Mouse (Mus musculus): ENCODE results near the gene Creld2. TPM values are rescaled to one million over a fixed set of nuclear protein-coding genes. Genes with fewer than 3 reads are reported as not detected.

Gene Creld2
- total RNA-seq, 2 experiments from 2014 or later: 29.7 to 30.6 TPM

GRCm38 (mm10) chr15:88851507-88852149 lies 32.2 kb downstream of the Creld2 start:
- no peak for DNase-seq (ENCODE audit: low spot score in 2 of 2)

- no peak for DNase-seq (ENCODE audit: low spot score in 2 of 2)
Measured at GRCm38 (mm10) chr15:88853106-88853505, 33.7 kb downstream of the Creld2 start.

- no peak for DNase-seq (ENCODE audit: low spot score in 2 of 2)
Measured at GRCm38 (mm10) chr15:88854119-88854968, 34.9 kb downstream of the Creld2 start.

DNA sequence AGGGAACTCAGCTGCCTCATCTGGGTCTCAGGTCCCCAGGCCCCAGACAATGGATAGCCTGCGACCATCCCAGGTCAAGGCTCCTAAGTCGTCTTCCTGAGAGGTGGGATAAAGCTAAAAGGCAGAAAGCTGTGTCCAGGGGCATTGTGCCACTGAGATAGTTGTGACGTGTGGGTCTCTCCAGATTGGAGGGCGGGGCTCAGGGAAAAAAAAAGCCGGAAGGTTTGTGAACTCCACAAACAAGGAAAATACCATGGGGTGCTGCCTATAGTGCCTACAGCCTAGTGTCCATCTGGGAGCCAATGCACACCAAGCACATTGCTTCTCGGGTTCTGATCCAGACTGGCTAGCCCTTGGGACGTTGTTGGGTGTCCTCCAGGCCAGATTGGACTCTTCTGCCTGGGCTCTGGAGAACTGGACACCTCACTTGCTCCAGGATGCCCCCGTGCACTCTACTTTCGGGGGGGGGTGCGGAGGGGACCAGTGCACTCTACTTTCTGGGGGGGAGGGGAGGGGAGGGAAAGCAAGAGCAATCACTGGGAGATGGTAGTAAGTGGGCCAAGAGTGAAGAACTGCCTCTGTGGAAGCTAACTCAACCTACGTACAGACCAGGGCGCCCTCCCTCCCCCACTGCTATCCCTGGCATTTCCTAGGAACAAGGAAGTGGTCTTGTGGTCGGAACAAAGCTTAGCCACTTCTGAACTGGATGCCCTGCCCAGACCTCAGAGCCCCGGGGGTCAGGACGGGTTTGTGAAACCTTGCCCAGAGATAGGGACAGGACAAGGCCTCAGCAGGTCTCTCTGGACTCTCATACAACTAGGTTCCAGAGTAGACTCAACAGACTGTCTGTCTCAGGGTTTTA lies 35.8 kb downstream of the Creld2 start:
- no peak for DNase-seq (ENCODE audit: low spot score in 2 of 2)

DNA sequence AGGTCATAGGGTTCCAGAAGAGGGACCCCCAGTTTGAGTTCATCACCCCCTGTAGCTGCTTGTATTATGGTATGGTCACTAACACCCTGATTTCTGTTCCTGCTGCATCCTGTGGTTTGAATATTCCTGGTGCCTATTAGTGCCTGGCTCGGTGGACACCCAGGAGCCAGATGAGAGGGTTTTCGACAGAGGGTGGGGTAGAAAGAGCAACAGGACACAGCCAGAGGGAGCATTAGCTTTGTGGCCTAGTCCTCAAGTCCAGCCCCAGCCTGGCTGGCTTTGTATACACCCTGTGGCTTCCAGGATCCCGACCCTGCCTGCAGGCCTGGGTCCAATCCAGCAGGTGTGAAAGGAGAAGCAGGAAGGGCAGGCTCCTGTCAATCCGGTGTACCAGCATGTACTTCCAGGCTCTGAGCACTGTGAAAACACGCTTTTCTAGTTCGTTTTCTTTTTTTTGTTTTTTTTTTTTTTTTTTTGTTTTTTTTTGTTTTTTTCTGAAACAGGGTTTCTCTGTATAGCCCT lies 36.5 kb downstream of the Creld2 start:
- DNase-seq (ENCODE audit: low spot score in 2 of 2): no peak

- DNase-seq (ENCODE audit: low spot score in 2 of 2): no peak
Measured at GRCm38 (mm10) chr15:88856613-88857012, 37.2 kb downstream of the Creld2 start.

GRCm38 (mm10) chr15:88857361-88857760 lies 37.9 kb downstream of the Creld2 start:
- DNase-seq (ENCODE audit: low spot score in 2 of 2): no peak

GRCm38 (mm10) chr15:88858141-88858541 lies 38.7 kb downstream of the Creld2 start:
- no peak for DNase-seq (ENCODE audit: low spot score in 2 of 2)

DNA sequence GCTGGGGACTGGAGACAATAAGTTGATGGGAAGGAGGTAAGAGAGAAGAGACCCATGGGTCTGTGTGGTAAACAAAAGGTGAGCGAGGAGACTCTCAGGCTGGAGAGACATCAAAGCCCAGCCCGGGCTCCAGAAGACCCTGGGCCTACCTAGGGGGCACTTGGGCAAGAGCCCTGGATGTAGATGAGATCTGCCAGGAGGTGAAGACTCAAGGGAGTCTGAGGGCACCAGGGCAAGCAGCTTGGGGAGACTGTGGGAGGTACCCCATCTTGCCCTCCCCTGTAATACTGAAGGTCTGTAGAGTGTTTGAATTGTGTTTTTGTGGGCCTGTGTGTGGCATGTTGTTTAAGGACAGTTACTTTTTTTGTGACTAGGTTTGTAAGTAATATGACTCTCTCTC lies 39.3 kb downstream of the Creld2 start:
- no peak for DNase-seq (ENCODE audit: low spot score in 2 of 2)

DNA sequence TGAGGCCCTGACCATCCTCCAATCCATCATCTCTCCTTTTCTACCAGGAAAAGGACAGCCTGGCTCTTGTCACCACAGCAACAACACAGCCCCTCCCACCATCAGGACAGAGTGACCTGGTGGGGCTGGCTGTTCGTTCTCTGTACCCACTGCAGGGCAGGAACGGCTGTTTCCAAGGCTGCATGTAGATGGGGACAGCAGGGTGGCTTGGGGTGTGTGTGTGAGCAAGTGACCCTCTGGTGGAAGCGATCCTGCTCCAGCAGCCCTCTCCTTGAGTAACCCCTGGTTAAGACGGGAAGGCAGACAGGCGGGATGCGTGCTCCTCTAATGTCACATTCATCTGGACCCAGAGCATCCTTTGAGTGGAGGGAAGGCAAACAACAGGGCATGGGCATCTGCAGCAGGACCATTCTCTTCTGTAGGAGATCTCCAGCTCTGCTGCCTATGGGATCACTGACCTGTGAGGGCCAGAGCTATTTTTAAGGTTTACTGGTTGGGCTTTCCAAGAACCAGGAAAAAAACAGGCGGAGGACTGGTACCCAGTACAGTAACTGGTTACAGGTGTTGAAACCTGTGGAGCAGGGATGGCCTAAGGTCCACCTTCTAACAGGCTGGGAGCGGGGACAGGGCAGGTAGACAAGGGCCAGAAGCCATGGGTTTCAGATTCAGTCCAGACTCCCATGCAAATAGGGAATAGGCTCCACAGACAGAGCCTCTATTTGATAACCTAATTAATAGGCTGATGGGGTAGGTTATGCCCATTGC lies 39.9 kb downstream of the Creld2 start:
- no peak for DNase-seq (ENCODE audit: low spot score in 2 of 2)

GRCm38 (mm10) chr15:88860781-88861180 lies 41.3 kb downstream of the Creld2 start:
- no peak for DNase-seq (ENCODE audit: low spot score in 2 of 2)

GRCm38 (mm10) chr15:88861772-88862622 lies 42.6 kb downstream of the Creld2 start, which contains the start of gene Pim3:
Gene Pim3, plus strand, starts transcription at chr15:88862186.
- peak; percentile 96 to 99 for DNase-seq (ENCODE audit: low spot score in 2 of 2)

GRCm38 (mm10) chr15:88862881-88863694 lies 43.6 kb downstream of the Creld2 start:
- peak in 1 of 2 experiments; percentile 66 for DNase-seq (ENCODE audit: low spot score in 2 of 2)

GRCm38 (mm10) chr15:88863695-88864231 lies 44.3 kb downstream of the Creld2 start:
- peak; percentile 84 to 94 for DNase-seq (ENCODE audit: low spot score in 2 of 2)

- DNase-seq (ENCODE audit: low spot score in 2 of 2): no peak
Measured at GRCm38 (mm10) chr15:88864270-88865030, 45.0 kb downstream of the Creld2 start.

DNA sequence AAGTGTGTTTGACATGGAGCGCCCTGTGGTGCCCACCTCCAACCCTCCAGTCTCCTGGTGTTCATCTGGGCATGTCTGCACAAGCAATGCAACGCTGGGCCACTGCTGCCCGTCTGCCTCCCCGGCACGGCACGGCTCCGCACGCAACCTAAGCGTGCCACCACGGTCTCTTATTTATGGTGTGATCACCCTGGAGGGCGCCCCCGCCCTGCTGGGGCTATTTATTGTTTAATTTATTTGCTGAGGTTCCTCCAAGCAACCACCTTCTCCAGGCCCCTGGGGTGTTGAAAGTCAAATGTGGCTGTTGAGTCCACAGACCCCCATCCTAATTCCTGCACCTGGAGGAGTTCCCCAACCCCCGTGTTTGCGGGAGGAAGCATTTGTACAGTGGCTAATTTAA lies 45.6 kb downstream of the Creld2 start:
- DNase-seq (ENCODE audit: low spot score in 2 of 2): no peak

DNA sequence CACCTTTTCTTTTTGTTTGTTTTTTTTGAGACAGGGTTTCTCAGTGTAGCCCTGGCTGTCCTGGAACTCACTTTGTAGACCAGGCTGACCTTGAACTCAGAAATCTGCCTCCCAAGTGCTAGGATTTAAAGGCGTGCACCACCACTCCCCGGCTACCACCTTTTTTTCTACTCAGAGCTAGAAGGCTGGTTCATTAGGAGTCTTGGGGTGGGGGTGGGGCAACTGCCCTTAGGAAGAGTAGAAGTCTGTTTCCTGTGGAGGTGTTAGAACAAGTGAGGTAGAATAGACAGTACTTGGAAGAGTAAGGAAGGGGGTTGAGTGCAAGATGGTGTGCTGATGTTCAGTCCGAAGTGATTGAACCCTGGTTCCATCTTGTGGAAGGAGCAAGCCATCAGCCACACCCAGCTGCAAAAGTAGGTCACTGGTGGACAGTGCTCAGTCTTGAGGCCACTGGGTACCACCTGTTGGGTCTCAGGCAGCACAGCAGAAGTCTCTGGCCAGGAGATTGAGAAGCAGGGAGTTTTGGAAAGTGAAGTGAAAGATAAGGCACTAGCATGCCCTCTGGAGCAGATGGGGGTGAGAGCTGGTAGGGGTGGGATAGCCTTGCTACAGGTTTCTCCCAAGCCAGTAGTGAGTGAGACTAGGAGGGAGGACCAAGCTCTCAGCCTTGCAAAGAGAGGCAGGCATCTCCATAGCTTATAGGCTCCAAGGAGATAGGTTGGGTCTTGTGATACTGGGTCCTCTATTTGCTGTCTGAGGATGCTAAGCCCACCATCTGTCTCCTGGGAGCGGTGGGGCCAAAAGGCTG lies 46.6 kb downstream of the Creld2 start:
- DNase-seq (ENCODE audit: low spot score in 2 of 2): no peak
